Mouse (Mus musculus) liver, embryonic 11.5 days (tissue): ENCODE data around the gene Bag5. TPM values are rescaled to one million over a fixed set of nuclear protein-coding genes. Genes with fewer than 3 reads are reported as not detected.
"Not testable (repeated sequence)": the region's sequence is repeated elsewhere in the genome, so short reads cannot be mapped to it uniquely, and the experiment has no call there.

Source experiments
- ATAC-seq: fragments of 200-750 bp; cut with Nextera tagmentation; replicated peaks from 2 replicates; pipeline ENCODE4 v1.8.0; 2017; ENCODE audit warnings: moderate number of reproducible peaks, mild to moderate bottlenecking, moderate TSS enrichment, moderate library complexity; ENCODE audit not compliant: low FRiP score
- DNase-seq: peaks from one replicate; pipeline ENCODE4 v3.0.0-alpha.2; 2017; ENCODE audit warnings: low spot score
- H3K27ac ChIP-seq: fragments of 300-500 bp; sonication (generic); 2 replicates; pipeline ENCODE4 v1.5.1; 2014; ENCODE audit warnings: mild to moderate bottlenecking, low read depth, low read length, control low read depth
- H3K27me3 ChIP-seq: fragments of 300-500 bp; sonication (generic); replicated peaks from 2 replicates; pipeline ENCODE4 v1.6.1; 2014; ENCODE audit warnings: low read length, mixed read lengths; ENCODE audit not compliant: control insufficient read depth, insufficient read depth
- H3K36me3 ChIP-seq: fragments of 300-500 bp; sonication (generic); 2 replicates; pipeline ENCODE4 v1.6.1; 2014; ENCODE audit warnings: mild to moderate bottlenecking, low read length, moderate library complexity, mixed read lengths; ENCODE audit not compliant: control insufficient read depth, insufficient read depth
- H3K4me1 ChIP-seq: fragments of 300-500 bp; sonication (generic); replicated peaks from 2 replicates; pipeline ENCODE4 v1.6.1; 2014; ENCODE audit warnings: low read length, mixed read lengths; ENCODE audit not compliant: control insufficient read depth, insufficient read depth
- H3K4me2 ChIP-seq: fragments of 300-500 bp; sonication (generic); 2 replicates; pipeline ENCODE4 v1.6.1; 2014; ENCODE audit warnings: mild to moderate bottlenecking, control low read depth, moderate library complexity
- H3K4me3 ChIP-seq: fragments of 300-500 bp; sonication (generic); 2 replicates; pipeline ENCODE4 v1.5.1; 2014; ENCODE audit warnings: low read depth, low read length, control low read depth
- H3K9ac ChIP-seq: fragments of 300-500 bp; sonication (generic); 2 replicates; pipeline ENCODE4 v1.6.1; 2014; ENCODE audit warnings: low read depth, low read length, control low read depth
- H3K9me3 ChIP-seq: fragments of 300-500 bp; sonication (generic); 2 replicates; pipeline ENCODE4 v1.6.1; 2016; ENCODE audit warnings: low read length, inconsistent platforms, mixed read lengths; ENCODE audit not compliant: control insufficient read depth
- WGBS: fragments of 180-500 bp; shearing (Covaris S2); extraction: QIAGEN DNeasy Blood & Tissue Kit; methylation state at CpG from one replicate; pipeline ENCODE4 v1.1.7; 2014; 5-methylcytosine and 5-hydroxymethylcytosine counted together
- polyA plus RNA-seq: library from polyadenylated mRNA; unstranded; fragments of >200 nt; fragmentation: Nextera tagmentation; extraction: Ambion mirVana; gene quantifications from 2 replicates; pipeline ENCODE4 v1.2.1, GENCODE M21; 2014

The Bag5 gene
- polyA plus RNA-seq, 1 experiment from 2014 or later, result 41.0 TPM

GRCm38 (mm10) chr12:111664144-111664634 lies 48.9 kb downstream of the Bag5 start:
- Histone ChIP-seq H3K4me2 (no peak overlapping the region), H3K4me3 (no peak overlapping the region), H3K27me3 (no peaks in the 10 kb centered on the region), H3K36me3 (peaks cover 5% of the 10 kb centered on the region; the same call in 1 of the 2 replicates), H3K4me1 (peaks cover 20% of the 10 kb centered on the region), H3K9ac (no peak overlapping the region), H3K9me3 (no peaks in the 10 kb centered on the region), H3K27ac (peak overlapping the region; percentile 71)
- ATAC-seq (no peak), DNase-seq (no peak)
- WGBS, result 59% methylated on average over 6 of the region's 6 CpGs

GRCm38 (mm10) chr12:111663228-111664143 lies 49.6 kb downstream of the Bag5 start:
- 60% methylated on average over 17 of the region's 17 CpGs for WGBS
- Histone ChIP-seq H3K9me3 (no peaks in the 10 kb centered on the region), H3K27me3 (no peaks in the 10 kb centered on the region), H3K4me3 (no peak overlapping the region), H3K9ac (no peak overlapping the region), H3K4me2 (no peak overlapping the region), H3K4me1 (peaks cover 13% of the 10 kb centered on the region), H3K36me3 (peaks cover 7% of the 10 kb centered on the region; the same call in 1 of the 2 replicates), H3K27ac (peak overlapping the region; percentile 71)
- no peak for DNase-seq
- no peak for ATAC-seq

DNA sequence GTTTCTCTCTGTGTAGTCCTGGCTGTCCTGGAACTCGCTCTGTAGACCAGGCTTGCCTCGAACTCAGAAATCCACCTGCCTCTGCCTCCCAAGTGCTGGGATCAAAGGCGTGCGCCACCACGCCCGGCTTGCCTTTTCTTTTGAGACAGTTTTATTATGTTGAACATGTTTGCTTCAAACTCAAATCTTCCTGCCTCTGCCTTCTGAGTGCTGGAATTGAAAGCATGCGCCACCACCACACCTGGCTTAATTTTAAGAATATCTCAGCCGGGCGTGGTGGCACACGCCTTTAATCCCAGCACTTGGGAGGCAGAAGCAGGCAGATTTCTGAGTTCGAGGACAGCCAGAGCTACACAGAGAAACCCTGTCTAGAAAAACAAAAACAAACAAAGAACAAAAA lies 51.5 kb downstream of the Bag5 start:
- WGBS, result 94% methylated on average over 11 of the region's 11 CpGs

DNA sequence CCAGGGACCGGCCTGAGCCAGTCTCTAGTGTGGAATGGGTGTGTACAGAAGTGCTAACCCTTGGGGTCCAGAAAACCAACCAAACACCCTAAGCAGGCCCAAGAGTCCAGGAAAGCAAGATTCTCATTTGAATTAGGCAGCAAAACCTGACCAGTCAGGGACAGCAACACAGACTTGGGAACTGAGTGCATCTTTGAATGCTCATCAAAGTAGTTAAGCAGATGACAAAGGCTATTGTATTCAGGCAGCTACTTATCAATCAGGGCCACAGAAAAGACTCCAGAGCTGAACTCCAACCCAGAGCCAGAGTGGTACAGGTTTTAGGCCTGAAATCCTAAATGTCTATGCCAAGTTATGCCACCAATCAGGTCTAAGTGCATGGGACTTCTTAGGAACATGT lies 52.4 kb downstream of the Bag5 start:
- 89% methylated on average over 1 of the region's 1 CpGs for WGBS
- H3K36me3 ChIP-seq, result peaks cover 12% of the 10 kb centered on the region; the same call in 1 of the 2 replicates
- H3K4me2 ChIP-seq, result no peak overlapping the region
- no peak overlapping the region for H3K9ac ChIP-seq
- no peaks in the 10 kb centered on the region for H3K27me3 ChIP-seq
- no peaks in the 10 kb centered on the region for H3K9me3 ChIP-seq
- H3K27ac ChIP-seq, result no peak overlapping the region
- H3K4me3 ChIP-seq, result no peak overlapping the region
- peaks cover 10% of the 10 kb centered on the region for H3K4me1 ChIP-seq
- DNase-seq (no peak), ATAC-seq (no peak)

More for the DNA sequence above, 51.5 kb downstream of the Bag5 start:
- peaks cover 10% of the 10 kb centered on the region for H3K4me1 ChIP-seq
- H3K36me3 ChIP-seq, H3K9me3 ChIP-seq, H3K9ac ChIP-seq, H3K27ac ChIP-seq, H3K4me3 ChIP-seq, H3K4me2 ChIP-seq, DNase-seq, H3K27me3 ChIP-seq, ATAC-seq: not testable (repeated sequence)

Other genes with a start within 250 kb of the Bag5 start
- gene Gm266, start 227.4 kb downstream of the Bag5 start, polyA plus RNA-seq, result 4.9 and 5.6 TPM in 2 replicates
- 623 and 628 TPM in 2 replicates for gene Eif5, start 175.2 kb downstream of the Bag5 start, polyA plus RNA-seq
- gene Mark3, start 138.7 kb downstream of the Bag5 start, polyA plus RNA-seq, result 36.9 and 38.6 TPM in 2 replicates
- 91.3 and 94.1 TPM in 2 replicates for gene Ckb, start 40.9 kb downstream of the Bag5 start, polyA plus RNA-seq
- gene Trmt61a, start 35.2 kb downstream of the Bag5 start, polyA plus RNA-seq, result 16.8 and 21.0 TPM in 2 replicates
- gene Apopt1, start within 50 bp of the Bag5 start, polyA plus RNA-seq, result 60.3 and 67.7 TPM in 2 replicates
- 56.8 and 59.3 TPM in 2 replicates for gene Klc1, start 45.6 kb upstream of the Bag5 start, polyA plus RNA-seq
- gene Xrcc3, start 100.6 kb upstream of the Bag5 start, polyA plus RNA-seq, result 20.0 and 20.9 TPM in 2 replicates
- gene Zfyve21, start 100.9 kb upstream of the Bag5 start, polyA plus RNA-seq, result 95.5 and 95.6 TPM in 2 replicates
- gene Ppp1r13b, start 194.9 kb upstream of the Bag5 start, polyA plus RNA-seq, result 10.8 TPM in 2 replicates